Mouse (Mus musculus) left cerebral cortex, postnatal 36 days (tissue): ENCODE measurements around the gene Cyp2d22. TPM values are rescaled to one million over a fixed set of nuclear protein-coding genes. Genes with fewer than 3 reads are reported as not detected.
"Not testable (repeated sequence)": the region's sequence is repeated elsewhere in the genome, so short reads cannot be mapped to it uniquely, and the experiment has no call there.

Source experiments
- DNase-seq, 2 experiments: peaks; one replicate each; pipeline ENCODE4 v3.0.0; 2021 to 2022; ENCODE audit warnings: low spot score in 2 of 2, mixed read lengths in 1 of 2
- intact Hi-C: fragments of 180-260 bp; cut with DNase I; formaldehyde crosslinking; loops from one replicate; pipeline ENCODE4 v1.15.1; 2025
- total RNA-seq, 2 experiments: library from RNA; stranded (reverse); gene quantifications; 2 replicates each; pipeline ENCODE4 v1.2.3; 2021

The Cyp2d22 gene
- total RNA-seq, 2 experiments from 2014 or later, result 27.6 to 32.4 TPM

DNA sequence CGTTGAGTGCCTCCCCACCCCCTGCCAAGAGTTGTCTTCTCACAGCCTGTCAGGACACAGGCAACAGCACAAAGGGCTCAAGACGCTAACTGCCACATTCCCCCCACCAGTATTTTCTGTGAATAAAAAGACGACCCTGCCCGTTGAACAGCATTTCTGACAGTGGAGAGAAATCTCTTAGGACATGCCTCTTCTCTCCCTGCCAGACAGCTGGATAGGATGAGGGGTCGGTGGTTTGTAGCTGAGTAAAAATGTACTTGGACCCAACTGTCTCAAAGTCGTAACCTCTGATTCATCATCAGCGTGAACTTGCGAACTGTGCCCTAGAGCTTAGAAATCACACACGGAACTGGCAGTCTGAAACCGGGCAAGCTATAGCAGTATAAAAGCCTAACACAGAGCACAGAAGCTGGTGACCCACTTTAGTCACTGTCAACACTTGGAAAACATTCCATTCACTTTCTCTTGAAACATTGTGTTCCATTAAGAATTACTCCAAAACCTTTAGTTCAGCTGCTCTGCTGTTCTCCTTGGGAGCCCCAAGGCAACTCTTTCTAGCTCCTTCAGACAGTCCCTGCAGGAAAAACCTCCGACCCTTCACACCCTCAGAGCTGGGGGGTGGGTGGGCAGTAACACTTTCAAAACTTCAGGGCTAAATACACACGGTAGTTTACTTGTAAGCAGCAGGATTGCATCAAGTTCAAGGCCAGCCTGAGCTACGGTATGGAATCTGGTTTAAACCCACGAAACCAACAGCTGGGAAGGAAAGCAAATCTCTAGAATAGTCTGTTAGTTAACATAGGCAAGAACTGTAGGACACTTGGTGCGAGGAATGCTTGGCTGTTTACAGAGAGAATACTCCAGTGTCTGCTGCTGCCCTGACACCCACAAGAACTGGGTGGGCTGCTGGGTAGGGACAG is 1.5 kb downstream of the Cyp2d22 start:
- DNase-seq, result no peak
- intact Hi-C loops, result no loop called here

DNA sequence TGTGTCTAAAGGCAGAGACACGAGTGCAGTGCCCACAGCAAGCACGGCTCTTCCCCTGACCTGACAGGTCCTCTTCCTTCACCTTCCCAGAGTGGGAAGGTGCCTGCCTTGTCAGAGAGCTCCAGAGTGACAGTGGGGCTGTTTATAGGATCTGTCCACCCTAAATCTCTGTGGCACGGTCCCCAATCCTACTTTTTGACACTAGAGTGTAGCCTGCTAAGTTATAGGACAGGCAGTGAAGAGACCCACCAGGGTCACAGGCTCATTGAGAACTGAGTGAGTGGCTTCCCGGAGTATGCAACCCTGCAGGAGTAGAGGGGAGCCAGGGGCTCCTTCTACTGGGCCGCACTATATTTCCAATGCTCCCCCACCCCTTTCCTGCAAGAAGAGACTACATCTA is 2.4 kb downstream of the Cyp2d22 start:
- intact Hi-C loops, result no loop called here
- DNase-seq, result no peak

DNA sequence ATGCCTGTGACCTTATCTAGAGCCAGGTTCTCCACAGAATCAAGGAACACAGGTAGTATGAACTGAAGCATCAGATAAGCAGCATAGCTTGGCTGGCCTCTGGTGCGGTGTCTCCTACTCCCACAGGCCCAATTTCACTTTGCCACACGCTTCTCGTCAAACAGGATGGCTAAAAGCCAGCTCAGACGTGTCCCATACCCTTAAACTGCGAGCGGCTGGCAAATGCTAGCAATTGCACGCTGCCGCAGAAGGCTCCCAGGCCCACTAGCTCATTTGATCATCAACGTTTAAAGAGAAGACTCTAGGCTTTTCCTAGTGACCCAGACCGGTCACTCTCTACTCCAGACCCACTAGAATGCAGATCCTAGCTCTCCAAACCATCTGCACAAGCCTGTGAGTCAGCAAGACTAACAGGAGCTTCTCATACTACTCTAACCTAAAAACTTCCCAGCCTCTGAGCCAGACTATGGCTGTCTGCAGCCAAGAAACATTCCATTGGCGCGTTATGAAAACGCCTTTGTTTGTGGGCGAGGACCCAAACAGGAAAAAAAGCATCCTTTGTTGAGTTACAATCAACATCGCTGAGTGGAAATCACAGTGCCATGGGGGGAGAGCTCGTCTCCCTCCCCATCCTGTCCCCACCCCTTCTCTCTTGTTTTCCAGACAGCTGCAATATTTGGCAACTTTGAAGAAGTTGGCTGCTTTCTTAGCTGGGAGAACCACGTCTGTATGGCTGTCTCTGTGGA is 3.5 kb downstream of the Cyp2d22 start:
- intact Hi-C loops, result no loop called here

DNA sequence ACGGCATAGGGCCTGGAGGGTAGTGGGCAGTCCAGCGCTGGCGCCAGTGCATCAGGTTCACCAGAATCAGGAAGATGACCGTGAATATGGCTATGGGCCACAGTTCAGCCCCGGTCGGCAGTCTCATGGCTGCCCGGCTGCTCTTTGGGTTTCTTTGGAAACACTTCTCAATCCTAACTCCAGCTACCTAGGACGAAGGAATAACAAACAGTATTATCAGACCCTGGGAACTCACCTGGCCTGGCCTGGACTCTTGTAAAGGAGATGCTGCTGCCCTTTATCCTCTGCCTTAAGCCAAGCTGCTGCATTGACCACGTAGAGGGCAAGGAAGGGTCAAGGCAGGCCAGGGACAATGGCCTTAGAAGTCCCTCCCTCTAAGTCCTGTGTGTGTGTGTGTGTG is 4.2 kb downstream of the Cyp2d22 start:
- no peak for DNase-seq
- intact Hi-C loops, result no loop called here

More for the DNA sequence above, 3.5 kb downstream of the Cyp2d22 start:
- DNase-seq, result peak; percentile 26 to 43

DNA sequence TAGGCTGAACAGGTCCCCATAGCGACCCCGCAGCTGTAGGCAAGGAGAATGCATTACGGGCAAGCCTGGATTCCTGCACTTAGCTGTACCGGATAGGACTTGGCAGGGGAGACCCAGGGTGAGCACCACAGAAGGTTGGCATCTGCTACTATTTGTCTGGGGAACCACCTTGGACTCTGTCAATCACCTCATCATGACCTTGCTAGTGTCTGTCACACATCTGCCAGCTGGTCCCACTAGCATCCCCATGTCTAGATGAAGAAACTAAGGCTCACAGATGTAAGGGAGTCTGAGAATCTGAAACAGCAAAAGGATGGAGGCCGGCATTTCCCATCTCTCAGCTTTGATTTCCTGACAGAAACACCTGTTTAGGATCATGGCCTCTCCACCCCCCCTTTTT is 5.6 kb downstream of the Cyp2d22 start:
- intact Hi-C loops, result no loop called here
- DNase-seq, result no peak

DNA sequence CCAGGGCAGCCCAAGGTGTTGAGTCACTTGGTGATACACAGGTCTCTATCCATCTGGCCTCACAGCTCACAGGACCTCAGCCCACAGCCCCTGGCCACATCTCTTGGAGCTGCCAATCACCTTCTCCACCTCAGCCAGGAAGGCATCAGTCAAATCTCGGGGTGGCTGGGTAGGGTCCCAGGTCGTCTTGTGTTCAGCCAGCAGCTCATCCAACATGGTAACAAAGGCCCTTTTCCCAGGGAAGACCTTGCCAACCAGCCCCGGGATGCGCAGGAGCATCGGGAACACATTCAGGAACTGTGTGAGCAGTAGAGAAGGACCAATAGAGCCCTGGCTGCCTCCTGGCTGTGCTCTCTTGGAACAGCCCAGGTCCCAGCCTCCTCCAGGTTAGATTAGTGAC is 7.1 kb downstream of the Cyp2d22 start:
- intact Hi-C loops, result no loop called here
- no peak for DNase-seq

DNA sequence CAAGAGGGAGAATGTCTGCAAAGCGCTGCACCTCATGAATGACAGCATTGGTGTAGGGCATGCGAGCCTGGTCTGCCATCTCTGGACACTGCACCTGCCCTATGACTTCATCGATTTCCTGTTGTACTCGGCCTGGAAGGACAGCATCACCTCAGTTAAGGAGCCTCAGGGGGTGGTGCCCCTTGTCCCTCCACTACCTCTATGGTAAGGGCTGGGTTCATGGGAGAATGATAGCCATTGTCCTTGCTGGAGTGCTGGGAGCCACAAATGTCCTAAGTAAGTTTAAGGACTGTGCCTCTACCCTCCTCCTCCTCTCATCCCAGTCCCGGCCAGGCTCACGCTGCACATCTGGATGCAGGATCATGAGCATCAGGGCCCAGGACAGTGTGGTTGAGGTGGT is 7.6 kb downstream of the Cyp2d22 start:
- DNase-seq, result no peak
- intact Hi-C loops, result no loop called here

DNA sequence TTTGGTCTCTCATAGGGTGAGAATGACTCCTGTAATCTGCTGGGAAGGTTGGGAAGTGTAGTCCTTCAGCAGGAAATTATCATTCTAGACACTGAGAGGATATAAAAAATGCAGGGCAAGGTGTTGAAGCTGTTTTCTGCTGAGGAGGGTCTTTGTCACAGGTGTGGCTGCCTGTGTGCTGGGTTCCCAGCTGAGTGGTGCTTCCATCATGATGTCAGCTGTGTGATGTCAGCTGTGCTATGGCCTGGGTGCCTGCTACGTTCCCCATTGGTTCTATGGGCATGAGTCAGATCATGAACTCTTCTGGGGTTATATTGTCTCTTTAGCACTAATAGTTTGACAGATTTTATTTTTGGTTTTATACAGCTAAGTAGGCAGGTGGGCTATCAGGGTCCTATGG is 11.2 kb downstream of the Cyp2d22 start:
- no peak for DNase-seq
- intact Hi-C loops, result no loop called here

DNA sequence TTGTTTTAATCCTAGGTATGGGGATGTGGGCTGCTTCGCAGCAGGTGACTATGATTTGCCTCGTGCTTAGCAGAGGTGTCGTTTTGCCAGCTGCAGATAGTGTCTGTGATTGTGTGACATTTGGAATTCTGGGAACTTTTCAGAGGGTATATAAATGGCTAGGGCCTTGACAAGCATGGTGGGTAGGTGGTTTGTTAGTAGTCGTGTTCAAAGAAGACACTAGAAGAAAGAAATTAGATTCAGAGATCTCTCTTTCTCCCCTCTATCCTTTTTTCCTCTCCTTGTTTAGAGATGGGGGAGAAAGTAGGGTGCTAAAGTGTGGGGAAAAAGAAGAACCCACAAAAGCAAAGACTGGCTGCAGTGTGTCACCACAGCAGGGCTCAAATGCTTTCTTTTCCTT is 11.9 kb downstream of the Cyp2d22 start:
- DNase-seq, result no peak
- intact Hi-C loops, result no loop called here

DNA sequence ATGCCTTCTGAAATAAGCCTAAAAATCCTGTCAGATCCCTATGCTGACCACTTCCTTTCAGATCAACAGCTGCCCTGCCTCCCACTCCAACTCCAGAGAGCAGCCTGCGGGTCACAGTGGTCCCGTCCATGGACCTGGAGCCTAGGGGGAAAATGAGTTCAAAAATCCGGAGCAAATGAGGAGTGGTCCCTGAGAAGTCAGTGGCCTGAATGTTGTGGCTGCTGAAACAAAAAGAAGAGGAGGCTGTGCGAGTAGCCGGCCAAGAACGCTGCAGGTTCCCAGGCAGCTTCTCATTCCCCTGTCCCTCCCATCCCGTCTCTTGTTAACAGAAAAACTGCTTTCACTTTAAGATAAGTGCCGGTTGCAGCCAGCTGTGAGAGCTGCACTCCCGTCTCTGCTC is 15.5 kb downstream of the Cyp2d22 start:
- intact Hi-C loops, DNase-seq: not testable (repeated sequence)

DNA sequence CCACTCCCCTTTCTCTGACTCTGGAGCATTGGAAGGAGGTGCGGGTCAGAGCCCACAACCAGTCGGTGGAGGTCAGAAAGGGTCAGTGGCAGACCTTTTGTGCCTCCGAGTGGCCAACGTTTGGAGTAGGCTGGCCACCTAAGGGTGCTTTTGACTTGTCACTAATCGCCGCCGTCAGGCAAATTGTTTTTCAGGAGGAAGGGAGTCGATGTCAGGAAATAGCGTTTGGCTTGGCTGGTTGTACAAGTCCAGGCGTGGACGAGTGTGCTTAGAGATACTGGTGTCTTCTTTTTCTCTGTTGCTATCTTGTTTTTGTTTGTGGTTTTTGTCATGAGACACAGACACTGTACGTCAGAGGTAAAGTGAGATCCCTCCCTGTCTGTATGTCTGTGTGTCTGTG is 16.3 kb downstream of the Cyp2d22 start:
- DNase-seq, intact Hi-C loops: not testable (repeated sequence)

DNA sequence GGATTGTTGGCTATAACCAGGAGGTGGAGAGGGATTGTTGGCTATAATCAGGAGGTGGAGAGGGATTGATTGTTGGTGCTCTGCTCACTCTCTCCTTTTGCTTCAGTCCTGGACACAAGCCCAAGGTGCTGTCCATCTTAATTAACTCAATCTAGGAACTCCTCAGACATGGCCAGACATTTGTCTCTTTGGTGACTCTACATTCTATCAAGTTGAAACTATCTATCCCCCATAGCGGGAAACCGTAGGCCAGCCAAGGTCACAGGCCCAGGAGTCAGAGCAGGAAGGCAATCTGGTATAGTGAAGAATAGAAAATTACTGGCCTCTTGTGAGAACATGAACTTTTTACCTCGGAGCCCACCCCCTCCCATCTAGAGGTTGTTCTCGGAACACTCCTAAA is 17.8 kb downstream of the Cyp2d22 start:
- intact Hi-C loops, result no loop called here
- DNase-seq, result no peak

DNA sequence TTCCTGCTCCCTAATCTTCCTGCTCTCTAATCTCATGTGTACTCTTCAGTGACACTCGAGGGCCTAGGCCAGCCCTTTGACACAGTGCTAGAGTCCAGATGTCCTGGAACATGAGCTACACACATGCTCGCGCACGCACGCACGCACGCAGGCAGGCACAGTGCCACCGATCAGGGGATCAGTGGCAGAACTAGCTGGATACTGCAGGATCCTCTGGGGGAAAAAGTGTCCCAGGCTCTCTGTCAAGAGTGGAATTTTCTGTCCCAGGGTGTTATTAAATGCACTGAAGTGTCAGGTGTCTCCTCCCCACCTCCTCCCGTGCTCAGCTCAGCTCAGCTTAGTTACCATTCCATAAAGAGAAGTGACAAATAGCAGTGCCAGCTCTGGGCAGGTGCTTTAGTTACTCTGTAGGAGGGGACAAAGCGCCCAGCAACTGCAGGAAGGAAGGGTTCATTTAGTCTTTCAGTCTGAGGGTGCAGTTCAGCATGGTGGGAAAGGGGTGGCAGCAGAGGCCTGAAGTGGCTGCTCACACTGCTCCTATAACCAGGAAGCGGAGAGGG is 18.5 kb downstream of the Cyp2d22 start:
- intact Hi-C loops, result no loop called here
- DNase-seq, result no peak

DNA sequence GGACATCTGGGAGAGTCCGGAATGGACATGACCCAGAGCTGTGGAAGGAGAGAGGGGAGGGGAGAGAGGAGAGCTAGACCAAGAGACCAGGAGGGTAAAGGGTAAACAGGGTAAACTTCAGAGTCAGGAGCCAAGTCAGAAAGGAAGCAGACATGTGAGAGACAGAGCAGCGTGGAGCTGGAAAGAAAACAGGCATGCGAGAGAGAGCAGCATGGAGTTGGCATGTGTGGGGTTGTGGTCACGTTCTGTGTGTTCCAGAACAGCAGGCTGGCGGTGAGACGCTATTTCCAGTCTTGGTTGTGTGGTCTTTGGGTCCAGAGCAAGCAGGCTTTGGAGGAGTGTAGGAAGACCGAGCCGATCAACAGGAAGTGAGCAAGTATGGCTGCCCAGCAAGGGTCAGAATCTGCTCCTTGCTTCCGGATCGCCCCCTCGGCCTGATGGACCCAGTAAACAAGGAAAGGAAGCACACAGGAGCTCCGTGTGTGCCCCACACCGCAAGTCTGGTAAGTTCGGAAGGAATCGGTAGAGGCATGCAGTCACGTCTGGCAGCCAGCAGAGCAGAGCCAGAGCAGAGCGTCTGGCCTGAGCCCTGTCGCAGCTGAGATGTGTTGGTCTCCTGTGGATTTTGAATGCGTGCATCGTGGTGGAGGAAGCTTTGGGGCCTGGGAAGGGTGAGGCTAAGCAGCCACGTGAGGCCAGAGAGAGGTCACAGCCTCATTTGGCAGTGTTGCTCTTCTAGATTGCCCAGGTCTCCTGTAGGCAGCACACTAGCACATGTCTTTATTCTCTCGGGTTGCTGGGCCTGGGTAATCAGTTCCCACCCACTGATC is 21.4 kb downstream of the Cyp2d22 start:
- no peak for DNase-seq
- intact Hi-C loops, result no loop called here

DNA sequence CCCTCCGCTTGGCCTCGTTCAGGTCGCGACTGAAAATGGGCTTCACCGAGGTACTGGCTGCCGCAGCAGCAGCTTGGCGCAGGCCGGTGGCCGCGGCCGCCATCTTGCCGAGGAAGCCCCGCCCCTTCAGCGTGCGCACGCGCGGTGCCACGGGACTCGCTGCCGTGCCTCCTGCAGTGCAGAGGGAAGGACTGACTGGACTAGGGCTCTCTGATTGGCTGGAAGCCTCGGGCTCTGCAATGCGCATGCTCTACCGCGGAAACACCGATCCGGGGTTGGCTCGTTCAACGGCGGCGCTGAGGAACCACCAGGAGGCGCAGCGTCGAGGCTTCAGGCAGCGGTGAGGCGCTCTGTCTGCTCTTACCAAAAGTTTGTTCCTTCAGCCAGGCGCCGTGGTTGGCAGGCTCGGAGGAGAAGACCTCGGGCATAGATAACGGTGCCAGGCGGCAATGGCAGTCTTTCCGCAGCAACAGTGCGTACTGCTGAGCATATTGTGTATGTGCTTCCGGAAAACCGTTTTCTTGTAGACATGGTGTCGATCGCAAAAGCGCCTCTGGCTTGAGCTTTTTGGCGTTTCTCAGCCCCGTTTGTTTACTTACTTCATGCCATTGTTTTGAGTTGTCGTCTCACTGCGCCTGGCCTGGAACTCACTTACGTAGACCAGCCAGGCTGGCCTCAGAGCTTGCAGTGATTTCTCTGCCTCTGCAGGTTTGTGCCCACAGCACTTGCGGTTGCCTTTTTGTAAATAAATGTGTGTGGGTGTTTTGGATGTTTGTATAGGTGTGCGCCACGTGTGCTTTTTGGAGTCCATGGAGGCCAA is 25.7 kb downstream of the Cyp2d22 start, which contains the start of gene Ndufa6:
Gene Ndufa6 (minus strand): TSS at position 197 of the 820 bp plus-strand sequence.
- intact Hi-C loops, result loop anchor here (1.0 kb wide), 1 partner anchor 63 kb away; no protein-coding TSS in a partner anchor
- peak; percentile 95 to 96 for DNase-seq

DNA sequence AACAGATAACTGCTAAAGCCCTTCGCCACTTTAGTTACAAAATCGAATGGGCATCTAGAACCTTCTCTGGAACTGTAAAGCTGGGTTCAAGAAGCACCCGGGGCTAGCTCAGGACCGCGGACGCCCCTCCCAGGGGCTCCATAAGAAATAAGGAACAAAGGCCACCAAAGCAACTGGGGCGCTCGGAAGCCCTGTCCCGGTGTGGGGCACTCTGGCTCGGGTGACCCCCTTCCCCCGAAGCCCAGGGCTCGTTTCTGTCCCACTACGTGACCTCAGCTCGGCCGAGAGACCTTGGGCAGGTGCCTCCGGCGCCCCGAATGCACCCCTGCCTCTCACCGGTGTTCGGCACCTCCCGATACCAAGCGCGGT is 26.3 kb downstream of the Cyp2d22 start:
- DNase-seq, result no peak
- intact Hi-C loops, result loop anchor here (1.0 kb wide), 1 partner anchor 64 kb away; no protein-coding TSS in a partner anchor

DNA sequence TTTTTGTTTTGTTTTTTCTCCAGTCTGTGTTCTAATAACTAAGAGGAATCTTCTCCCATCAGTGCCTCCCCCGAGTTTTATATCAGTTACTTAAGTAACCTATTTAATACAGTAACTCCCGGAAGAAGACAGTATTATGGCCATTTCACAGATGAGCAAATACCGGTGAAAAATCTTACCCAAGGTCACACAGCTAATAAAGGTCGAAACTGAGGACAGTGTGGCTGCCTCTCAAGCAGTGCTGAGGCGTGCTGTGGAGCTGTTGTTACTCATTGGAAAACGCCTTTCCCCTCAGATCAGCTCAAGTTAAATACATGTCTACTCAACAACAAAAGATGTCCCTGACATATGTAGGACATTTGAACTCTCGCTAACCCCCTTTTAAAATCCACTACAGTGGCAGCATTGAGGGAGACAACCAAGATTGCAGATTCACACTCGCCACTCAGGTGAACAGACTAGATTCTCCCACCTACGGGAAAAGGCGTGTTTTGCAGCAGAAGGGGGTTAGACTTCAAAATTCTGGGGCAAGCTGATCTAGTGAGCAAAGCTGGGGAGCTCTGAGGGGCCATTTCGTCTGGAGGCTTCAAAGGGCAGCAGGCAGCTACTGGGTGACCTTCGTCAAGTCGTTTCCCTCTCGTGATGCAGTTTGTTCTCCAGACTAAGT is 26.8 kb downstream of the Cyp2d22 start:
- no peak for DNase-seq
- intact Hi-C loops, result no loop called here

DNA sequence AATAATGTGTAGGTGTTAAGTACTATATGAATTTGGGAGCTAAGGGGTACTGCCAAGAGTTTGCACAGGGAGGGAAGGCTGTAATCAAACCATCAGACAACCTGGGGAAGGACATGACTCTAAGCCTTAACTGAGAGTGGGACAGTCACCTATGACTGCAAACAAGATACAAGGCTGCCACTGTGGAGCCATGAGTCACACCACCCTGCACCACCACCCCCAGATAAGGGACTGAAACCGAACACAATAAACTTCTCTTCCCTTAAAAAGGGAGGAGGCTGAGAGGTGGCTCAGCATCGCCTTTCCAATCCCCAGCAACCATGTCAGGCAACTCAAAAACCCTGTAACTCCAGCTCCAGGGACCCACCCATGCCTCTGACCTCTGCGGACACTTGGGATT is 28.6 kb downstream of the Cyp2d22 start:
- no peak for DNase-seq
- intact Hi-C loops, result no loop called here
